Mouse (Mus musculus) cerebellum, adult 2 months (tissue): Measurements from ENCODE around the gene Notch2. TPM values are rescaled to one million over a fixed set of nuclear protein-coding genes. Genes with fewer than 3 reads are reported as not detected.
A peak's percentile ranks its signal among the peaks of the same experiment; 100 is the strongest.

Source experiments
- DNase-seq, 2 experiments: peaks; one replicate each; pipeline ENCODE4 v3.0.0; 2021
- H3K27ac ChIP-seq: fragments of 200-500 bp; 2 replicates; pipeline ENCODE4 v1.5.1; 2012; ENCODE audit warnings: low read length, control low read depth, inconsistent platforms; ENCODE audit not compliant: insufficient read depth
- H3K27me3 ChIP-seq: fragments of 200-500 bp; 2 replicates; pipeline ENCODE4 v1.6.1; 2012; ENCODE audit warnings: inconsistent platforms, mild to moderate bottlenecking, low read length, moderate library complexity; ENCODE audit not compliant: control insufficient read depth, insufficient read depth
- H3K4me1 ChIP-seq: fragments of 200-500 bp; 2 replicates; pipeline ENCODE4 v1.6.1; 2011; ENCODE audit warnings: low read length; ENCODE audit not compliant: control insufficient read depth, insufficient read depth
- H3K4me3 ChIP-seq: fragments of 200-500 bp; replicated peaks from 2 replicates; pipeline ENCODE3; 2011; ENCODE audit warnings: mild to moderate bottlenecking, low read depth, low read length, control low read depth; ENCODE audit not compliant: insufficient read depth
- CTCF ChIP-seq: fragments of 200-500 bp; IDR thresholded peaks from 2 replicates; pipeline ENCODE4 v1.5.1; 2011; ENCODE audit warnings: low read depth, mild to moderate bottlenecking, control low read depth, low read length, moderate library complexity, borderline replicate concordance; ENCODE audit not compliant: insufficient read depth
- POLR2A ChIP-seq: fragments of 200-500 bp; IDR thresholded peaks from 2 replicates; pipeline ENCODE4 v1.6.1; 2011; ENCODE audit warnings: low read length, control low read depth, borderline replicate concordance; ENCODE audit not compliant: insufficient read depth
- WGBS: fragments of 180-500 bp; shearing (Covaris S2); methylation state at CpG from one replicate; pipeline ENCODE4 v1.1.7; 2018; 5-methylcytosine and 5-hydroxymethylcytosine counted together
- polyA plus RNA-seq: library from polyadenylated mRNA; depleted of rRNA; stranded (reverse); fragments of >200 nt; gene quantifications from 2 replicates; pipeline ENCODE4 v1.2.3, GENCODE M21; 2012

Gene Notch2
- polyA plus RNA-seq, 1 experiment: 5.1 TPM

- Histone ChIP-seq H3K27ac (no peak overlapping the region), H3K4me1 (peaks cover 7% of the 10 kb centered on the region), H3K4me3 (no peak overlapping the region), H3K27me3 (no peaks in the 10 kb centered on the region)
- 60% methylated on average over 14 of the region's 14 CpGs for WGBS
- TF ChIP-seq POLR2A (no peak), CTCF (no peak)
- no peak for DNase-seq
Measured at GRCm38 (mm10) chr3:98015205-98016171, 2.2 kb downstream of the Notch2 start.

GRCm38 (mm10) chr3:98016901-98017591 is 3.7 kb downstream of the Notch2 start:
- WGBS: 84% methylated on average over 5 of the region's 5 CpGs
- no peak for DNase-seq
- Histone ChIP-seq H3K4me1 (peaks cover 7% of the 10 kb centered on the region), H3K27ac (no peak overlapping the region), H3K4me3 (no peak overlapping the region), H3K27me3 (no peaks in the 10 kb centered on the region)
- TF ChIP-seq CTCF (no peak), POLR2A (no peak)

GRCm38 (mm10) chr3:98018187-98018586 is 4.9 kb downstream of the Notch2 start:
- no peak for TF ChIP-seq POLR2A
- no peak for TF ChIP-seq CTCF
- peaks cover 7% of the 10 kb centered on the region for H3K4me1 ChIP-seq
- DNase-seq: no peak
- no peak overlapping the region for H3K4me3 ChIP-seq
- H3K27me3 ChIP-seq: no peaks in the 10 kb centered on the region
- WGBS: 92% methylated on average over 4 of the region's 4 CpGs
- no peak overlapping the region for H3K27ac ChIP-seq

- WGBS: 57% methylated on average over 9 of the region's 9 CpGs
Measured at GRCm38 (mm10) chr3:98020431-98021229, 7.3 kb downstream of the Notch2 start.

GRCm38 (mm10) chr3:98024288-98024848 is 11.0 kb downstream of the Notch2 start:
- H3K27me3 ChIP-seq: no peaks in the 10 kb centered on the region
- peak; percentile 59 to 63 for DNase-seq
- H3K4me1 ChIP-seq: peaks cover 6% of the 10 kb centered on the region
- TF ChIP-seq POLR2A (no peak), CTCF (no peak)
- H3K4me3 ChIP-seq: peak overlapping the region; percentile 44
- no peak overlapping the region for H3K27ac ChIP-seq
- 5% methylated on average over 13 of the region's 13 CpGs for WGBS

More at GRCm38 (mm10) chr3:98020431-98021229, 7.3 kb downstream of the Notch2 start:
- Histone ChIP-seq H3K4me3 (no peak overlapping the region), H3K27me3 (no peaks in the 10 kb centered on the region), H3K27ac (no peak overlapping the region), H3K4me1 (peaks cover 10% of the 10 kb centered on the region)
- DNase-seq: peak in 1 of 2 experiments; percentile 12
- TF ChIP-seq POLR2A (no peak), CTCF (no peak)

- Histone ChIP-seq H3K4me3 (no peak overlapping the region), H3K27me3 (no peaks in the 10 kb centered on the region), H3K27ac (no peak overlapping the region), H3K4me1 (peaks cover 6% of the 10 kb centered on the region)
- TF ChIP-seq POLR2A: no peak
- no peak for TF ChIP-seq CTCF
- no peak for DNase-seq
- 77% methylated on average over 14 of the region's 14 CpGs for WGBS
Measured at GRCm38 (mm10) chr3:98025521-98025920, 12.2 kb downstream of the Notch2 start.
